Mouse (Mus musculus) kidney, postnatal 0 days (tissue): ENCODE measurements around the gene Dnah2. TPM values are rescaled to one million over a fixed set of nuclear protein-coding genes. Genes with fewer than 3 reads are reported as not detected.
"Not testable (repeated sequence)": the region's sequence is repeated elsewhere in the genome, so short reads cannot be mapped to it uniquely, and the experiment has no call there.

ENCODE experiments used
- ATAC-seq: fragments of 200-750 bp; cut with Nextera tagmentation; replicated peaks from 2 replicates; pipeline ENCODE4 v1.8.0; 2017; ENCODE audit warnings: low read depth, moderate number of reproducible peaks, moderate TSS enrichment, moderate library complexity; ENCODE audit not compliant: low FRiP score
- DNase-seq: peaks from one replicate; pipeline ENCODE4 v3.0.0-alpha.2; 2016; ENCODE audit warnings: low spot score
- H3K27ac ChIP-seq: fragments of 300-500 bp; sonication (generic); 2 replicates; pipeline ENCODE4 v1.5.1; 2014; ENCODE audit warnings: mild to moderate bottlenecking
- H3K27me3 ChIP-seq: fragments of 300-500 bp; sonication (generic); 2 replicates; pipeline ENCODE4 v1.6.1; 2014; ENCODE audit warnings: low read length, mixed read lengths; ENCODE audit not compliant: insufficient read depth
- H3K36me3 ChIP-seq: fragments of 300-500 bp; sonication (generic); 2 replicates; pipeline ENCODE4 v1.6.1; 2014; ENCODE audit warnings: low read length, mixed read lengths; ENCODE audit not compliant: insufficient read depth
- H3K4me1 ChIP-seq: fragments of 300-500 bp; sonication (generic); replicated peaks from 2 replicates; pipeline ENCODE4 v1.6.1; 2014; ENCODE audit warnings: antibody characterized with exemption, low read length, mixed read lengths; ENCODE audit not compliant: insufficient read depth
- H3K4me2 ChIP-seq: fragments of 300-500 bp; sonication (generic); 2 replicates; pipeline ENCODE4 v1.6.1; 2014; ENCODE audit warnings: mild to moderate bottlenecking, low read length, moderate library complexity, mixed read lengths
- H3K4me3 ChIP-seq: fragments of 300-500 bp; sonication (generic); replicated peaks from 2 replicates; pipeline ENCODE4 v1.5.1; 2014; ENCODE audit warnings: low read depth, low read length
- H3K9ac ChIP-seq: fragments of 300-500 bp; sonication (generic); 2 replicates; pipeline ENCODE4 v1.6.1; 2014; ENCODE audit warnings: low read depth, low read length
- H3K9me3 ChIP-seq: fragments of 300-500 bp; sonication (generic); replicated peaks from 2 replicates; pipeline ENCODE4 v1.6.1; 2016; ENCODE audit warnings: low read length, inconsistent platforms, mixed read lengths
- CTCF ChIP-seq: IDR thresholded peaks from 2 replicates; pipeline ENCODE4 v1.5.1; 2016; ENCODE audit warnings: antibody characterized with exemption, low read depth, mild to moderate bottlenecking, moderate library complexity
- WGBS: fragments of 180-500 bp; shearing (Covaris S2); extraction: QIAGEN DNeasy Blood & Tissue Kit; methylation state at CpG from one replicate; pipeline ENCODE4 v1.1.7; 2014; 5-methylcytosine and 5-hydroxymethylcytosine counted together
- polyA plus RNA-seq: library from polyadenylated mRNA; unstranded; fragments of >200 nt; fragmentation: Nextera tagmentation; extraction: Ambion mirVana; gene quantifications from 2 replicates; pipeline ENCODE4 v1.2.1, GENCODE M21; 2015

The Dnah2 gene
- polyA plus RNA-seq, 1 experiment from 2014 or later: 0.32 TPM

GRCm38 (mm10) chr11:69398059-69398458 lies 150.9 kb downstream of the Dnah2 start, which contains the start of gene Tmem88:
Tmem88 (minus strand) TSS chr11:69398234.
- TF ChIP-seq CTCF: no peak
- Histone ChIP-seq H3K4me2 (peak within 1 kb of the TSS; percentile 73), H3K4me1 (peaks cover 13% of the 10 kb centered on the region; the same call in 1 of the 2 replicates), H3K36me3 (peaks cover 25% of the 10 kb centered on the region), H3K9me3 (no peaks in the 10 kb centered on the region), H3K9ac (peak within 1 kb of the TSS; percentile 86), H3K27me3 (no peaks in the 10 kb centered on the region), H3K4me3 (peak within 1 kb of the TSS; percentile 38), H3K27ac (peak within 1 kb of the TSS; percentile 97)
- DNase-seq (peak; percentile 47), ATAC-seq (no peak)
- WGBS: 19% methylated on average over 16 of the region's 16 CpGs

- Histone ChIP-seq H3K9ac (peak overlapping the region; percentile 86), H3K36me3 (peaks cover 25% of the 10 kb centered on the region), H3K27ac (peak overlapping the region; percentile 97), H3K4me1 (peaks cover 13% of the 10 kb centered on the region; the same call in 1 of the 2 replicates), H3K27me3 (no peaks in the 10 kb centered on the region), H3K4me3 (peak overlapping the region; percentile 38), H3K9me3 (no peaks in the 10 kb centered on the region), H3K4me2 (peak overlapping the region; percentile 73)
- no peak for ATAC-seq
- WGBS: 18% methylated on average over 24 of the region's 24 CpGs
- peak; percentile 55 for DNase-seq
- TF ChIP-seq CTCF: peak; percentile 34; the same call in 1 of the 2 replicates
Observed at GRCm38 (mm10) chr11:69397581-69398057, 151.3 kb downstream of the Dnah2 start.

- peak overlapping the region; percentile 73 for H3K4me2 ChIP-seq
- DNase-seq: peak; percentile 66
- ATAC-seq: no peak
- peak overlapping the region; percentile 97 for H3K27ac ChIP-seq
- no peaks in the 10 kb centered on the region for H3K27me3 ChIP-seq
- peaks cover 19% of the 10 kb centered on the region for H3K36me3 ChIP-seq
- peak overlapping the region; percentile 86 for H3K9ac ChIP-seq
- 30% methylated on average over 11 of the region's 11 CpGs for WGBS
- peaks cover 13% of the 10 kb centered on the region; the same call in 1 of the 2 replicates for H3K4me1 ChIP-seq
- H3K9me3 ChIP-seq: no peaks in the 10 kb centered on the region
- H3K4me3 ChIP-seq: peak overlapping the region; percentile 67; the same call in 1 of the 2 replicates
- no peak for TF ChIP-seq CTCF
Observed at GRCm38 (mm10) chr11:69396772-69397171, 152.1 kb downstream of the Dnah2 start.

- peaks cover 12% of the 10 kb centered on the region for H3K36me3 ChIP-seq
- no peak for TF ChIP-seq CTCF
Observed at GRCm38 (mm10) chr11:69395634-69396373, 153.1 kb downstream of the Dnah2 start.

GRCm38 (mm10) chr11:69395235-69395633 lies 153.7 kb downstream of the Dnah2 start, which contains the start of the genes Naa38 and Cyb5d1:
Naa38 (plus strand) TSS chr11:69395487.
Cyb5d1 (minus strand) TSS chr11:69395631.
- H3K4me3 ChIP-seq: peak within 1 kb of the TSS; percentile 67
- not testable (repeated sequence) for H3K36me3 ChIP-seq
- WGBS: under 1% methylated on average over 20 of the region's 24 CpGs

More at GRCm38 (mm10) chr11:69395634-69396373, 153.1 kb downstream of the Dnah2 start:
- under 1% methylated on average over 48 of the region's 48 CpGs for WGBS
- Histone ChIP-seq H3K27me3 (no peaks in the 10 kb centered on the region), H3K9ac (peak overlapping the region; percentile 86), H3K4me1 (peaks cover 13% of the 10 kb centered on the region; the same call in 1 of the 2 replicates), H3K4me3 (peak overlapping the region; percentile 67), H3K27ac (peak overlapping the region; percentile 97), H3K4me2 (peak overlapping the region; percentile 73), H3K9me3 (no peaks in the 10 kb centered on the region)
- peak; percentile 82 for ATAC-seq
- peak; percentile 100 for DNase-seq

GRCm38 (mm10) chr11:69394591-69395167 lies 154.2 kb downstream of the Dnah2 start:
- not testable (repeated sequence) for H3K36me3 ChIP-seq, ATAC-seq, H3K9me3 ChIP-seq, H3K27me3 ChIP-seq
- H3K27ac ChIP-seq: peak overlapping the region; percentile 97
- under 1% methylated on average over 31 of the region's 31 CpGs for WGBS
- peaks cover 13% of the 10 kb centered on the region; the same call in 1 of the 2 replicates for H3K4me1 ChIP-seq
- H3K4me2 ChIP-seq: peak overlapping the region; percentile 73
- peak overlapping the region; percentile 86 for H3K9ac ChIP-seq
- peak; percentile 27 for DNase-seq
- H3K4me3 ChIP-seq: peak overlapping the region; percentile 67

More at GRCm38 (mm10) chr11:69395235-69395633, 153.7 kb downstream of the Dnah2 start, which contains the start of the genes Naa38 and Cyb5d1:
- not testable (repeated sequence) for H3K27me3 ChIP-seq, H3K9me3 ChIP-seq
- Histone ChIP-seq H3K4me2 (peak within 1 kb of the TSS; percentile 73), H3K4me1 (peaks cover 13% of the 10 kb centered on the region; the same call in 1 of the 2 replicates), H3K27ac (peak within 1 kb of the TSS; percentile 97), H3K9ac (peak within 1 kb of the TSS; percentile 86)
- DNase-seq: peak; percentile 96
- peak; percentile 73 for ATAC-seq
